Mouse (Mus musculus) kidney, postnatal 14 days (tissue): ENCODE measurements around the gene Pkn2.

Source experiments
- DNase-seq: peaks from one replicate; pipeline ENCODE4 v3.0.0; 2022; ENCODE audit warnings: mixed read lengths

Pkn2 gene

GRCm38 (mm10) chr3:142881872-142882623 is at the start of gene Pkn2:
Pkn2 (minus strand) TSS chr3:142882004.
- DNase-seq: peak; percentile 100

GRCm38 (mm10) chr3:142929906-142930305 is 48.1 kb upstream of the Pkn2 start:
- DNase-seq: no peak

GRCm38 (mm10) chr3:142927311-142927710 is 45.5 kb upstream of the Pkn2 start:
- DNase-seq: no peak

GRCm38 (mm10) chr3:142924831-142925348 is 43.1 kb upstream of the Pkn2 start:
- no peak for DNase-seq

GRCm38 (mm10) chr3:142919070-142919469 is 37.3 kb upstream of the Pkn2 start:
- no peak for DNase-seq

- peak; percentile 62 for DNase-seq
These were observed 36.1 kb upstream of the Pkn2 start for GRCm38 (mm10) chr3:142917760-142918439.

- no peak for DNase-seq
These were observed 35.4 kb upstream of the Pkn2 start for GRCm38 (mm10) chr3:142917171-142917570.

GRCm38 (mm10) chr3:142913295-142913694 is 31.5 kb upstream of the Pkn2 start:
- no peak for DNase-seq

- no peak for DNase-seq
These were observed 17.9 kb upstream of the Pkn2 start for GRCm38 (mm10) chr3:142899683-142900082.

- DNase-seq: no peak
These were observed 17.2 kb upstream of the Pkn2 start for GRCm38 (mm10) chr3:142898949-142899396.

GRCm38 (mm10) chr3:142890442-142890841 is 8.6 kb upstream of the Pkn2 start:
- DNase-seq: no peak

- no peak for DNase-seq
These were observed 5.2 kb upstream of the Pkn2 start for GRCm38 (mm10) chr3:142886963-142887362.

- DNase-seq: no peak
These were observed 2.8 kb upstream of the Pkn2 start for GRCm38 (mm10) chr3:142884594-142884993.

GRCm38 (mm10) chr3:142881589-142881871 is 274 bp downstream of the Pkn2 start:
- DNase-seq: no peak

- DNase-seq: peak; percentile 59
These were observed 815 bp downstream of the Pkn2 start for GRCm38 (mm10) chr3:142880790-142881588.

GRCm38 (mm10) chr3:142863236-142863635 is 18.6 kb downstream of the Pkn2 start:
- DNase-seq: no peak

GRCm38 (mm10) chr3:142856832-142857231 is 25.0 kb downstream of the Pkn2 start:
- DNase-seq: no peak

- peak; percentile 7 for DNase-seq
These were observed 25.8 kb downstream of the Pkn2 start for GRCm38 (mm10) chr3:142855961-142856472.

GRCm38 (mm10) chr3:142852911-142853310 is 28.9 kb downstream of the Pkn2 start:
- no peak for DNase-seq

- DNase-seq: no peak
These were observed 30.2 kb downstream of the Pkn2 start for GRCm38 (mm10) chr3:142851631-142852030.

GRCm38 (mm10) chr3:142839961-142840360 is 41.8 kb downstream of the Pkn2 start:
- DNase-seq: no peak

- no peak for DNase-seq
These were observed 47.0 kb downstream of the Pkn2 start for GRCm38 (mm10) chr3:142834761-142835160.

- no peak for DNase-seq
These were observed 47.8 kb downstream of the Pkn2 start for GRCm38 (mm10) chr3:142834024-142834423.
